Mouse (Mus musculus) heart, postnatal 10 days (tissue): Measurements from ENCODE around the gene Ggn. TPM values are rescaled to one million over a fixed set of nuclear protein-coding genes. Genes with fewer than 3 reads are reported as not detected.
"Not testable (repeated sequence)": the region's sequence is repeated elsewhere in the genome, so short reads cannot be mapped to it uniquely, and the experiment has no call there.

Experiments used
- DNase-seq, 2 experiments: peaks; one replicate each; pipeline ENCODE4 v3.0.0; 2021
- intact Hi-C: fragments of 180-260 bp; cut with DNase I; formaldehyde crosslinking; loops from one replicate; pipeline ENCODE4 v1.15.1; 2025
- total RNA-seq, 2 experiments: library from RNA; stranded (reverse); gene quantifications; 2 replicates each; pipeline ENCODE4 v1.2.3; 2021

The Ggn gene
- total RNA-seq: under 1 TPM; 0.55 to 0.57 TPM

DNA sequence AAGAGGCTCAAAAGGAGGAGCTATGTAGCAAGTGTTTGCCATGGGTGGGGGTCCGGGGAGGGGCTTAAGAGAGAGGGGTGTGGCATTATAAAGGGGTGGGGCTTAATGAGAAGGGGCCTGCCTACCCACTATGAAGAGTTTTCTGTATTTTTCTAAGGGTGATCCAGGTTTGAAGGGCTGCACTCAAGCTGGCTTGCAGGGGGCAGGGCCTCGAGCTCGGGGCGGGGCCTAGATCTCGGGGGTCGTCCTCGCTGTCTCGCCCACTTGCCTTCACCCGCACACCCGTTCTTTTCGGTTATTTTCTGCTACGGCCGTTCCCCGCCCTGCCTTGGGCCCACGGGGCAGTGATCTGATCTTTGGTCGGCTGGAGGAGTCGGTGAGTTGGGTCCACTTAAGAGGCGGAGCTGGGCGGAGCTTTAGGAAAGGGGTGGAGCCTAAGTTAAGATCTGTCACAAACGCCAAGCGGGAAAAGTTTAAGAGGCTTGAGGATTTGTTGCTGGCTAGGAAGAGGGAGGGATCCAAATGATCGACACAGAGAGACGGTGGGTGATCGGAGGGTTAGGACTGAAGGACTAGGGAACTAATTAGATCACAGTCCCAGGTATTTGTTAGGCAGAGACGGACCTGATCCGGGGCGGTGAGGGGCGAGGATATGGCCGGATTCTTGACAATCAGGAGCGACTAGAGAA is at the start of gene Ggn, which contains the start of gene Spred3:
TSS of gene Ggn (plus strand) at position 145 of the 689 bp plus-strand sequence.
TSS of gene Spred3 (minus strand) at position 346 of the 689 bp plus-strand sequence.
- peak; percentile 82 to 86 for DNase-seq
- intact Hi-C loops: no loop called here

DNA sequence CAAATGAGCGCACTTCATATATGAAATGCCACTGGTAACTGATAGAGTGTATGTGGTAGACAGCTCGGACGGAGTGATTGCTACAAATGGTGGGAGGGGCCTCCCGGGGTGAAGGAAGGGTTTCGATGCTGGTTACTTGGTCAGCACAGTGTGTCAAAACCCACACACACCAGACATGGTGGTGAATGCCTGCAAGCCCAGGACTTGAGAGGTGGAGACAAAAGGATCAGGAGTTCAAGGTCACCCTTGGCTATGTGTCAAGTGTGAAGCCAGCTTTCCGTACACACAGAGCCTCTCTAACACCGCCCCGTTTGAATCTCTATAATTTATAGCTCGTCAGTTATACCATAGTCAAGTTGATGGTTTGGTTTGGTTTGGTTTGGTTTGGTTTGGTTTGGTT is 47.2 kb upstream of the Ggn start:
- DNase-seq: no peak
- intact Hi-C loops: no loop called here

DNA sequence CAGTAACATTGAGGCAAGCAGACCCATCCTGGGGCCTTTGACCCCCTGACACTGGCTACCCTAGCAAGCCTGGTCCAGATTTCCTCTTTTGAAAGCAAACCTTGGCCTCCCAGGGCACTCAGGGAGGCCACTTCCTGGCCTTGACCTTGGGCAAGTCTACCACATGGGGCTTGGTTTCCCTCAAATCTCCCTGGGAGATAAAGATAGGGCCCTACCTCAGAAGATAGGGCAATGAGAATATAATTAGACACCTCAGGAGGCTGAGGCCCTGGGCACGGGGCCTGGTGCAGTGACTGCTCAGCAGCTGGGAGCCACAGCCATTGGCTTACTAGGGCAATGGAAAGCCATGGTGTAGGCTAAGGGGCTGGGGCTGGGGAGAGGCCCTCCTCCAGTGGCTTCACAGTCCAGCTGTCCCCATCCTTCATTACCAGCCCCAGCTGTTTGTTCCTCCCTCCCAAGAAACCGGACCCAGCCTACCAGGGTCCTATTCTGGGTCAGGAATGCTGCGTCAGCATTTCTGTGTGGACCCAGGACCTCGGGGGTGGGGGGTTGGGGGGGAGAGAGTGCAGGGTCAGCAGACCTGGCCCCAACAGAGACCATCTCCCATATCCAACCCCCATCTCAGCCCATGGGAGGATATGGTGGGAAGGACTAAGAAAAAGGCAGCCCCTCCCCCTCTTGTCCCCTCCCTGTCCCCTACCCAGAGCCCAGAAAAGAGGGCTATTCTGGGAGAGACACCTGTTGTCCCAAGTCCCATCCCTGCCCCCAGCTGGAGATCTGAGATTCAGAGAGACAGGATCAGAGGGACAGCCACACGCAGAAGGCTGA is 46.3 kb upstream of the Ggn start:
- DNase-seq: no peak
- intact Hi-C loops: no loop called here

DNA sequence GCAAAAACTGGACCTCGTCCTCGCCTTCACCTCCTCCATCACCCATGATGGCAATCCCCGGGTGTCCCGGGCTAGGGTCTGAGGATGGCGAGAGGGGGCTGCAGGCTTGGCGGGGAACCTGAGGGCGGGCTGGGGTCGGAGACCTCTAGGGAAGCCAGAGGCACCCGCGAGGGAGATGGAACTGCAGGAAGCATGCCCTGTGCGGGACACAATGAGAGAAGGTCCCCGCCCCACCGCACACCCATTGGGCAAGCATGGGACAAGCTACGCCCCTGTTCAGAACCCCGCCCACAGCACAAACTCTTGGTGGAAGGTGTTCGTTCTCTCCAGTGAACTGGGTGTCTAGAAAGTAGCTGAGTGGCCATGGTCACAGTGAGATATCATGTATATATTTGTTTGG is 45.0 kb upstream of the Ggn start, which contains the start of gene Ryr1:
TSS of gene Ryr1 (minus strand) at position 210 of the 400 bp plus-strand sequence.
- intact Hi-C loops: loop anchor here (5.0 kb wide), 2 partner anchors 52 to 117 kb away; no protein-coding TSS in a partner anchor
- peak; percentile 17 to 54 for DNase-seq

DNA sequence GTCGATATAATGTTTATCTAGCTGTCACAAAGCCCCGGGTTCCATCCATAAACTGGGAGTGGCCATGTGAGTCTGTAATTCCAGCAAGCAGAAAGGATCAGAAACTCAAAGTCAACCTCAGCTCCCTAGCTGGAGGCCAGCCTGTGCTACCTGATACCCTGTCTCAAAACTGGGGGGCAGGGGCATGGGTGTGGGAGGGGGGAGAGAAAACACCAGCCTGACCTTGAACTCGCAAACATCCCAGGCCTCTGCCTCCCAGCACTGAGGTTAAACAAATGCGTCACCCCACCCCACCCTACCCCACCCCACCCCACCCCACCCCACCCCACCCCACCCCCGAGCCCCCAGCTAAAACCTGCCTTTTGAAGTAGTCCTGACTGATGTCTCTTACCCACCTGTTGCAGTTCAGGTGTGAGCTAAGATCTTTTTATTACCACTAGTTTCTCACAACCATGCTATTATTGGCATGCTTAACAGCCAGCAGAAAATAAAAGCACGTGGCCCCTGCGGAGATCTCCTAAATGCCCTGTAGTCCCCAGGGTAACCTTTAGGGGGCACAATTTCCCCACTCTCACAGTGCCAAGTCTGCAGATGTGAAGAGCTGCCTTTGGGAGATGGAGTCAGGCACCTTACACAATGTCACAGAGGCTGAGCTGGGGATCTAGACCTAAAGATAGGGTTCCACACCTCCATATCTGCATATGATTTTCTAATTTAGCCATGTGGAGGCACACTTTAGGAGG is 43.7 kb upstream of the Ggn start:
- intact Hi-C loops: loop anchor here (5.0 kb wide), 2 partner anchors 51 to 116 kb away; no protein-coding TSS in a partner anchor
- peak; percentile 54 to 68 for DNase-seq

DNA sequence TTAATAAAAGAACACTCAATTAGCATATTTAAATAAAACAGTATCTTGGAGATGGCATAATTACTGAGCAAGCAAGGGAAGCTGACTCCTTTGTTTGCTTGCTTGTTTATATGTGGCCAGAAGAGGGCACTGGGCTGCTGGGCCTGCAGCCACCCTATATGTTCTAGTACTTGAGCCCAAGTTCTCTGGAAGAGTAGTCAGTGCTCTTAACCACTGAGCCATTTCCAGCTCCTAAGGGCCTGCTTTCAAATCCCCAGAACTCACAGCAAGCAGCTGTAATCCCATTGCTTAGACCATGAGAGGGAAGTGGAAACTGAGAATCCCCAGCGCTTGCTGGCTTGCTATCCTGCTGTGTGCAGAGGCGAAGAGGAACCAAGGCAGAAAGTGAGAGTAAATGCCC is 41.3 kb upstream of the Ggn start:
- DNase-seq: peak in 1 of 2 experiments; percentile 29
- intact Hi-C loops: loop anchor here (2.0 to 5.0 kb wide), 3 partner anchors 49 to 172 kb away; no protein-coding TSS in a partner anchor

DNA sequence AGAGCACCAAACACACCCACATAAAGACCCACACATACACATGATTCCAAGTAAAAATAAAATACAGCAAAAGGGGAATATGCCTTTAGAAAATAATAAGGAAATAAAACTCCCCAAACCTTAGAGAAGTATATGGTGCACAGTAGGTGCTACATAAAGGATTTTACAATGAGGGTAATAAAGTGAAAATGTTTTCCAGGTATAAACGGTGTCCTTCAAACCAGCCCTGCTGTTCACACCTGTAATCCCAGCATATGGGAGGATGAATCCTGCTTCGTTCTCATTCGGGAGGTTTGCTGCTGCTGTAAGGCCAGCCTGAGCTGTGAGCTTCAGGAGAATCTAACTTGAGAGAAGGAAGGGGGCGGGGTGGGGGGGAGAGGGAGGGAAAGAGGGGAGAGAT is 35.8 kb upstream of the Ggn start:
- intact Hi-C loops: no loop called here
- DNase-seq: no peak

DNA sequence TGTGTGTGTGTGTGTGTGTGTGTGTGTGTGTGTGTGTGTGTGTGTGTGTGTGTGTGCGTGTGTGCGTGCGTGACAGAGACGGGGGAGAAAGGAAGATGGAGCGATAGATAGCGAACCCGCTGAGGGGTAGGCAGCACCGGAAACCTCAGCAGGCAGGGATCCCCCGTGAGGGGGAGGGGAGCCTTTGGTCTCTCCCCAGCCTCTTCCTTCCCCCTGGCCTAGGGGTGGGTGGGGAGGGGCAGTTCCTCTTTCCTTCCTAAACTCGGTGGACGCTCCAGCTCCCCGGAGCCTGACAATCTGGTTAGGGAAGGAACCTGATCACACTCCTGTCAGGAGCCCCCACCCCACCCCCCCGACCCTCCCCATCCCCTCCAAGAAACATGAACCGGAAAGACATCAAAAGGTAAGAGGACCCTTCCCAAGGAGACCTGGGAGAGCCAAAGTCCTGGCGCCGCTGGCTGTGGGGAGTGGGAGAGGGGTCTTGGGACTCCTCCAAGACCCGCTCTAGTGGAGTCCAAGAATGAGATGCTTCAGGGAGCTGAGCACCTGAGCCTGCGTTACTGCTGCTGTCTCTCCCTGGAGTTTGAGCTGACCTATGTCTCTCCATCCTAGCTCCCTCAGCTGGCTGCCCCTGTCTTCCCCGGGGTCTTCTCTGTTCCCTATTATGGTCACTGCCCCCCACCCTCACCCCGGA is 35.2 kb upstream of the Ggn start, which contains the start of gene Rasgrp4:
TSS of gene Rasgrp4 (plus strand) at position 159 of the 694 bp plus-strand sequence.
- peak; percentile 34 to 35 for DNase-seq
- intact Hi-C loops: no loop called here

DNA sequence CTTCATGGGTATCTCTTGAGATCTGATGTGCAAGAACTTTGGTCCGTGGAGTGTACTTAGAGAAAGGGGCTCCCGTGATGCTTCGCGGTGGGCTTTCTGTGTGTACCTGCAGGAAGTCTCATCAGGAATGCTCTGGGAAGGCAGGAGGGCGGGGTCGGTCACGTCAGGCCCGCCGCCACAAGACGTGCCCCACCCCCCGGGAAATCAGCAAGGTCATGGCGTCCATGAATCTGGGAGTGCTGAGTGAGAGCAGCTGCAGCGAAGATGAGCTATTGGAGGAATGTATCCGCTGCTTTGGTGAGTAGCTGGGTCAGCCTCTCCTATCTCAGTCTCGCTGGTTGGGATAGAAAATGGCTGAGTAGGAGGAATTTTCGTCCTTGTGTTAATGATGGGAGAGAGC is 32.6 kb upstream of the Ggn start:
- no peak for DNase-seq
- intact Hi-C loops: no loop called here

DNA sequence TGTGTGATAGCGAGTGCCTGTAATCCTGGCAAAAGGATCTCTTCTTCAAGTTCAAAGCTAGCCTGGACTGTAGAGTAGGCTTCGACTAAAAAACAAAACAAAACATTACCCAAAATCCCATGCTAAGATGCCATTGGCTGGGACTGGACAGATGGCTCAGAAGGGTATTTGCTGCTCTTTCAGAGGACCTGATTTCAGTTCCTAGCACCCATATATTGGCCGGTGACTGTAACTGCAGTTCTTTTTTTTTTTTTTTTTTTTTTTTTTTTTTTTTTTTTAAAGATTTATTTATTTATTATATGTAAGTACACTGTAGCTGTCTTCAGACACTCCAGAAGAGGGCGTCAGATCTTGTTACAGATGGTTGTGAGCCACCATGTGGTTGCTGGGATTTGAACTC is 30.8 kb upstream of the Ggn start:
- intact Hi-C loops, DNase-seq: not testable (repeated sequence)

DNA sequence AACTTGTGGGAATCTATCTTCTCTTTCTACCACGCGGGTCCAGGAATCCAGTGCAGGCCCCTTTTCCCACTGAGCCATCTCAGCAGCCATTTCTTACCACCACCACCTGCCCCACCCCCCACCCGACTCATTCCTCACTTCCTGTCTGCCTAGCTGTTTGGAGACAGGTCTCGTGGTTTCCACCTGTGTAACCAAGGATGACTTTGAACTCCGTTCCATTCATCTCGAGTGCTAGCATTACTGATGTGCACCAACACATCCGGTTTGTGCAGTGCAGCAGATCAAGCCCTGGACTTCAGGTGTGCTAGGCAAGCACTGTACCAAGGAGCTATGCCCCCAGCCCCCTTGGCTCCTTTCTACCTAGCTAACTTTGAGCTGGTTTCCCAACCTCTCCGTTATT is 28.6 kb upstream of the Ggn start:
- DNase-seq: no peak
- intact Hi-C loops: no loop called here

DNA sequence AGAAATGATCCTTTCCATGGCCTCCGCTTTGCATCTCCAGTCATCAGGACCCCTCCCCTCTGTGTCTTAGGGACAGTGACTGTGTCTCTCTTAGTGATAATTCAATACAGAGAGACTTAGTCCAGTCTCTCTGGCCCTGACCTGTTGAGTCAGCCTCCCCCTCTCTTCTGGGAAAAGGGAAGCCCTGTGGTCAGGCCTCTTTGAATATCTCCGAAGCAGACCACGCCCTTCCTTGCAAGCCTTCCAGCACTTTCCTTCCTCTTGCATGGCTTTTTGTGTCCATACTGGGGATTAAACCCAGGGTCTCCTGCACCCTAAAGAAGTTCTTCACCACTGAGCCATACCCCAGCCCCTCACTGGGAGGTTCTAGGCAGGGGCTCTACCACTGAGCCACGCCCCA is 26.0 kb upstream of the Ggn start:
- DNase-seq: no peak
- intact Hi-C loops: no loop called here

DNA sequence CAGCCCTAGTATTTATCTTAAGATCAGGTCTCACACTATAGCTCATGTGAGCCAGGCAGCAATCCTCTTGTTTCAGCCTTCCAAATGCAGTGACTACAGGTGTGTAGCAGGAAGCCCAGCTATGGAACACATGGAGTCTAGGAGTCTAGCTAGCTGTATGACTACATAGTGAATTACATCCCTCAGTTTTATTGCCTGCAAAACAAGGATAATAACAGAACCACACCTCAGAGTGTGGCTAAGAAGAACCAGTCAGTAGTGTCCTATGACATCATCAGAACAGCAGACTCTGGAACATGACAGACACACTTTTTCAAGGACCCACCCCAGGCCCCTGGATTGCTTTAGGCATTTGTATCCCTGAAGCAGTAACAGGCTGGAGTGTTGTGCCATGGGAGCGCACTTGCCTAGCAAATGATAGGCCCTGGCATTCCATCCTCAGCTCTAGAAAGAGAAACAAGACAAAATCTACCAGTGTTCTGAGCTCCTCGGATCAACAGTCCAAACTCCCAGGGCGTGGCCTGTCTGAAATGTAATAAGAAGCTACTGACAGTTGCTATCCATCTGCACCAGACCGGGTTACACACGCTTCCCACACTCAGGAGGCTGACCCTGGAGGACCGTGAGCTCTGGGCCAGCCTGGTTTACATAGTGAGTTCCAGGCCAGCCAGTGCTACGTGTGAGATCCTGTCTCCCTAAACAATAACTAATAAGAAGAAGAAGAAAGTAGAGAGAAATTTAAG is 23.2 kb upstream of the Ggn start:
- no peak for DNase-seq
- intact Hi-C loops: no loop called here

DNA sequence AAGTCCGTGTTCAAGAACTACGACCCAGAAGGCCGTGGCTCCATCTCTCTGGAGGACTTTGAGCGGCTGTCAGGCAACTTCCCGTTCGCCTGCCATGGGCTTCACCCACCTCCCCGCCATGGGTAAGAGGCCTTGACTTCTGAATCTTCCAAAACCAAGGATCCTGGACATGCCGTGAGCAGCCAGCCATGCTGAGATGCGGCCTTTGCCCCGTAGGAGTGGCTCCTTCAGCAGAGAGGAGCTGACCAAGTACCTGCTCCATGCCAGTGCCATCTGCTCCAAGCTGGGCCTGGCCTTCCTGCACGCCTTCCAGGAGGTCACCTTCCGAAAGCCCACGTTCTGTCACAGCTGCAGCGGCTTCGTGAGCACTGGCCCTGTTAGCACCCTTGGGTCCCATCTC is 21.2 kb upstream of the Ggn start:
- intact Hi-C loops: no loop called here
- DNase-seq: no peak

DNA sequence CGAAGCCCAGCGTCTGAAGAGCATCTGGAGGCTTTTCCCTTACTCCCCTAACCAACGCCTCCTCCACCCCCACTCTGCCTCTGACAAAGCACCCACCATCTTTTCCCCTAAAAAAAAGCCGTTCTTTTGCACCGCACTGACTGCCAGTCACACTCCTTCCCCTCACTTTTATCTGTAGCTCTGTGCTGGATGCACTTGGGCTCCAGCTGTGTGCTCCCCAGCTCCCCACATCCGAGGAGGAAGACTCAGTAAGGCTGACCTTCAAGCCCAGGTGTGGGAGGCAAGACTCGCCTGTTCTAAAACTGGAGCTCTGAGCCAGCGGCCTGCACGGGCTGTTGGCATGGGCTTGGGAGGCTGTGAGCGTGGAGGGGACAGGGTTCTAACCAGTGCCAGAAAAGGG is 18.5 kb upstream of the Ggn start:
- DNase-seq: no peak
- intact Hi-C loops: no loop called here

DNA sequence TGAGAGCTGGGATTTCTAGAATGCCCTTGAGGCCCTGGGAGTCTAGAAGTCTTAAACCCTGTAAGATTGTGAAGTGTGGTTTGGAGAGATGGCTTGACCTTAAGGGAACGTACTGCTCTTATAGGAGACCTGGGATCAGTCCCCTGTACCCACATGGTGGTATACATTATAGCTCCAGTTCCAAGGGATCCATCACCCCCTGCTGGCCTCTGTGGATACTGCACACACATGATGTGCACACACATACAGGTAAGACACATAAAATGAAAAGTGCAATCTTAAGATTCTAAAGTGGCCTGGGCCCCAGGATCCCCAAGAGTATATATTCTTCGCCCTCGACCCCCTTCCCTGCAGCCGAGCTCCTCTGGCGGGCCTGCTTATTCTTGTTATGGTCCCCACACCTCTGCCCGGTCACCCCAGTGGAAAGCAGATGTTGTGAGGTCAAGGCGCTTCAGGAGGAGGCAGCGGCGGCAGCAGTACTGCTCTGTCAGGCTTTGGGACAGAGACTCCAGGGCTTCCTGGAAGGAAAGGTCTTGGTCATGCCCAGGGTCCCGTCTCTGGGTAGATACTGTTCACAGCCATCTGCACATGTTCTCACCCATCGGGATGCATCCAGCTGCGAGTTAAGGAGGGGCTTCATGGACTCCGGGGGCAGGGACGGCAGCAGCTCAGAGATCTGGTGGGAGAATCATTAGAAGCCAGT is 15.8 kb upstream of the Ggn start:
- DNase-seq: no peak
- intact Hi-C loops: no loop called here

DNA sequence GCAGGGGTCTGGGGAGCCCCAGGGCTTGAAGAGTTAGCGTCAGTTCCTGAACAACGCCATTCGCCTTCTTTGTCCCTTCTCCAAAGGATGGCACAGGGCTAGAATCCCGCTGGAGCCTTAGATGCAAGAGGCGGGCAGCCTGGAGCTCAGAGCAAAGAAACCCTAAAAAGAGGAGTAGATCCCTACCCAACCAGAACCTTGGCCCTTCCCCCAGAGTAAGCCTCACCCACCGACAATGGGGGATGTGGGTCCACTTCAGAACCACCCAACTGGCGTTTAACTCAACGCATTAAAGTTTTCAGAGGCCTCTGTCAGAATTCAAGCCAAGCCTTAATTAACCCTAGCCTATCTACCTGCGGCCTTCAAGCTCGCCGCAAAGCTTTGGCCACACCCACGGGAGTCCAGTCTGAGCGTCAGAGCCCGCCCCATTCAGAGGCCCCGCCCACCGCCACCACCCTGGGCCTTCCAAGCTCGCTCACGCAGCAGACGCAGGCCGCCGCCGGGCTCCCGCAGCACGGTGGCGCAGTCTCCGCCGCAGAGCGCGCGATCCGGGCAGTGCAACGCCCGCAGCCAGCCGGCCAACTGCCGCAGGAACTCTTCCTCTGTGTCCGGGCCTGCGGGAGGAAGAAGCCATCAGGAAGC is 14.7 kb upstream of the Ggn start:
- intact Hi-C loops: no loop called here
- peak; percentile 88 to 91 for DNase-seq
